In the genomic region with DNA sequence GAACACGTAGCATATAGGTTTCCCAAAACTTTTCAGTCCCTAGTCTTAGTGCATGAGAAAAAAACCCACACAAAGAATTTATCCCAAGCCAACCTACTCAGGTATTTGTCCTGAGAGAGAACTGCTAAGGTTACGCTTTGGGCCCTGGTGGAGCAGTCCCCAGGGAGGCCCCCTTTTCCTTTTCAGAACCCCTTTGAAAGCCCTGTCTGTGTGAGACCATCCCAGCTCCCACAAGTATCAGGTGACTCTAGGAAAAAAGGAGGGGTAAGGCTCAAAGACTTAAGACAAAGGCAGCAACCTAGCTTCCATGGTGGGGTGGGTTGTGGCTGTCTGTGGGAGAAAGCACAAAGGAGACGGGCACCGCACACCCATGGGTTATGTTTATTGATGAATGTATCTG, we compare ENCODE assay signal across 23 mouse cellular contexts. TPM values are rescaled to one million over a fixed set of nuclear protein-coding genes. Genes with fewer than 3 reads are reported as not detected.
DNase-seq lines count a peak whose midpoint lies in the region; ATAC-seq lines count a peak whose summit lies in the region.
"Had no signal": no experiment of that assay in that cellular context is flagged by ENCODE, and none has a peak within 500 bp of the region (broad histone marks: within the 10 kb centered on the region; RNA-seq: fewer than 3 reads in every experiment).

No protein-coding gene starts in this region.

- ATAC-seq in heart, embryonic 11.5 days (replicated peaks; ENCODE audit: insufficient number of reproducible peaks, low FRiP score, low TSS enrichment) = no peak
- no peak for ATAC-seq in heart, embryonic 12.5 days (ENCODE audit: insufficient number of reproducible peaks, low FRiP score)
- no peak for ATAC-seq in kidney, embryonic 16.5 days (ENCODE audit: low FRiP score, low TSS enrichment)
- no peak for ATAC-seq in embryonic facial prominence, embryonic 13.5 days (ENCODE audit: insufficient number of reproducible peaks, insufficient read depth, low FRiP score, low TSS enrichment, low read depth)
- ATAC-seq in stomach, embryonic 16.5 days (ENCODE audit: insufficient read depth, low FRiP score) = no peak
- ATAC-seq in forebrain, embryonic 15.5 days (replicated peaks) = no peak
- ATAC-seq: forebrain, embryonic 14.5 days; intestine, postnatal 0 days; midbrain, embryonic 13.5 days; Patski had no signal

- H3K4me3 ChIP-seq in heart, embryonic 11.5 days (ENCODE audit: low read depth, low read length) = no peak overlapping the region
- H3K4me3 ChIP-seq in heart, embryonic 12.5 days = no peak overlapping the region
- H3K4me3 ChIP-seq in kidney, embryonic 16.5 days (ENCODE audit: low read length) = no peak overlapping the region
- H3K4me3 ChIP-seq in embryonic facial prominence, embryonic 13.5 days = no peak overlapping the region
- H3K4me3 ChIP-seq in stomach, embryonic 16.5 days (replicated peaks; ENCODE audit: low read length) = no peak overlapping the region
- H3K4me3 ChIP-seq in forebrain, embryonic 15.5 days = no peak overlapping the region
- H3K4me3 ChIP-seq: limb, embryonic 13.5 days; liver, embryonic 13.5 days; midbrain, embryonic 13.5 days had no signal

- WGBS in heart, embryonic 11.5 days (ENCODE audit: insufficient replicate concordance) = 69% methylated on average over 4 of the region's 4 CpGs
- WGBS in heart, embryonic 12.5 days = 85% methylated on average over 4 of the region's 4 CpGs
- WGBS in kidney, embryonic 16.5 days = 73% methylated on average over 4 of the region's 4 CpGs
- WGBS in embryonic facial prominence, embryonic 13.5 days = 63% methylated on average over 4 of the region's 4 CpGs
- WGBS in stomach, embryonic 16.5 days = 71% methylated on average over 4 of the region's 4 CpGs
- 63% methylated on average over 4 of the region's 4 CpGs for WGBS in forebrain, embryonic 15.5 days

- DNase-seq in kidney, postnatal 25 days = no peak
- DNase-seq: adrenal gland, postnatal 36 days; B cell, adult 2 months; cerebellum, adult 9-10 months; gastrocnemius, postnatal 14 days; liver, embryonic 13.5 days; lung, adult 2 months; lung, postnatal 14 days; retina, postnatal 1 day; right cerebral cortex, postnatal 25 days had no signal

- H3K4me2 ChIP-seq in heart, embryonic 11.5 days = peak overlapping the region; percentile 19; the same call in 1 of the 2 replicates
- H3K4me2 ChIP-seq in heart, embryonic 12.5 days = no peak overlapping the region
- H3K4me2 ChIP-seq in kidney, embryonic 16.5 days (replicated peaks; ENCODE audit: low read depth, low read length) = no peak overlapping the region
- H3K4me2 ChIP-seq in embryonic facial prominence, embryonic 13.5 days = no peak overlapping the region; the same call in 1 of the 2 replicates
- no peak overlapping the region for H3K4me2 ChIP-seq in stomach, embryonic 16.5 days (ENCODE audit: low read depth, low read length)
- H3K4me2 ChIP-seq in forebrain, embryonic 15.5 days (replicated peaks) = no peak overlapping the region
- H3K4me2 ChIP-seq: liver, embryonic 13.5 days; midbrain, embryonic 13.5 days had no signal

- H3K4me1 ChIP-seq in heart, embryonic 11.5 days (ENCODE audit: control insufficient read depth, insufficient read depth, low read length) = peaks cover 53% of the 10 kb centered on the region
- H3K4me1 ChIP-seq in heart, embryonic 12.5 days (replicated peaks) = peaks cover 62% of the 10 kb centered on the region
- peaks cover 55% of the 10 kb centered on the region for H3K4me1 ChIP-seq in kidney, embryonic 16.5 days (ENCODE audit: insufficient read depth, low read length)
- H3K4me1 ChIP-seq in embryonic facial prominence, embryonic 13.5 days = peaks cover 52% of the 10 kb centered on the region
- H3K4me1 ChIP-seq in stomach, embryonic 16.5 days (ENCODE audit: control insufficient read depth, insufficient read depth, low read length) = peaks cover 45% of the 10 kb centered on the region
- peaks cover 41% of the 10 kb centered on the region for H3K4me1 ChIP-seq in forebrain, embryonic 15.5 days
- H3K4me1 ChIP-seq: liver, embryonic 13.5 days had no signal

- H3K27me3 ChIP-seq in heart, embryonic 11.5 days (ENCODE audit: control insufficient read depth, insufficient read depth, low read length) = no peaks in the 10 kb centered on the region
- H3K27me3 ChIP-seq in heart, embryonic 12.5 days (replicated peaks) = no peaks in the 10 kb centered on the region
- no peaks in the 10 kb centered on the region for H3K27me3 ChIP-seq in kidney, embryonic 16.5 days (ENCODE audit: insufficient read depth, low read length)
- peaks cover 3% of the 10 kb centered on the region; the same call in 1 of the 2 replicates for H3K27me3 ChIP-seq in embryonic facial prominence, embryonic 13.5 days
- no peaks in the 10 kb centered on the region for H3K27me3 ChIP-seq in stomach, embryonic 16.5 days (ENCODE audit: control insufficient read depth, insufficient read depth, low read length)
- peaks cover 4% of the 10 kb centered on the region; the same call in 1 of the 2 replicates for H3K27me3 ChIP-seq in forebrain, embryonic 15.5 days
- H3K27me3 ChIP-seq: CH12.LX; limb, embryonic 13.5 days; Patski had no signal

- no peak overlapping the region for H3K9ac ChIP-seq in heart, embryonic 11.5 days (ENCODE audit: low read depth, low read length)
- H3K9ac ChIP-seq in heart, embryonic 12.5 days = no peak overlapping the region
- H3K9ac ChIP-seq in kidney, embryonic 16.5 days (replicated peaks; ENCODE audit: low read length) = 0 out of 2 replicates have a peak overlapping the region, but pooled peaks have one; percentile 39
- H3K9ac ChIP-seq in embryonic facial prominence, embryonic 13.5 days = no peak overlapping the region
- 0 out of 2 replicates have a peak overlapping the region, but pooled peaks have one; percentile 17 for H3K9ac ChIP-seq in stomach, embryonic 16.5 days (ENCODE audit: low read length)
- H3K9ac ChIP-seq in forebrain, embryonic 15.5 days (replicated peaks) = no peak overlapping the region
- H3K9ac ChIP-seq: liver, embryonic 13.5 days; midbrain, embryonic 13.5 days had no signal

- no peak overlapping the region for H3K27ac ChIP-seq in heart, embryonic 11.5 days (ENCODE audit: low read depth, low read length)
- H3K27ac ChIP-seq in heart, embryonic 12.5 days (ENCODE audit: poor library complexity, severe bottlenecking) = no peak overlapping the region
- H3K27ac ChIP-seq in kidney, embryonic 16.5 days (ENCODE audit: low read length) = no peak overlapping the region
- H3K27ac ChIP-seq in embryonic facial prominence, embryonic 13.5 days = 0 out of 2 replicates have a peak overlapping the region, but pooled peaks have one; percentile 7
- peak overlapping the region; percentile 81; the same call in 1 of the 2 replicates for H3K27ac ChIP-seq in stomach, embryonic 16.5 days (ENCODE audit: low read length)
- H3K27ac ChIP-seq in forebrain, embryonic 15.5 days (replicated peaks) = no peak overlapping the region
- H3K27ac ChIP-seq: limb, embryonic 13.5 days; liver, embryonic 13.5 days; midbrain, embryonic 13.5 days had no signal

- H3K36me3 ChIP-seq in heart, embryonic 11.5 days (ENCODE audit: control insufficient read depth, insufficient read depth, low read length) = peaks cover 2% of the 10 kb centered on the region; the same call in 1 of the 2 replicates
- peaks cover 40% of the 10 kb centered on the region for H3K36me3 ChIP-seq in heart, embryonic 12.5 days
- H3K36me3 ChIP-seq in kidney, embryonic 16.5 days (ENCODE audit: insufficient read depth, low read length) = peaks cover 32% of the 10 kb centered on the region
- peaks cover 45% of the 10 kb centered on the region for H3K36me3 ChIP-seq in embryonic facial prominence, embryonic 13.5 days
- H3K36me3 ChIP-seq in stomach, embryonic 16.5 days (ENCODE audit: control insufficient read depth, insufficient read depth, low read length) = peaks cover 3% of the 10 kb centered on the region; the same call in 1 of the 2 replicates
- H3K36me3 ChIP-seq in forebrain, embryonic 15.5 days = no peaks in the 10 kb centered on the region
- H3K36me3 ChIP-seq: G1E; liver, embryonic 13.5 days had no signal

- H3K9me3 ChIP-seq in heart, embryonic 11.5 days (replicated peaks; ENCODE audit: control insufficient read depth, low read length) = no peaks in the 10 kb centered on the region
- no peaks in the 10 kb centered on the region for H3K9me3 ChIP-seq in heart, embryonic 12.5 days (replicated peaks)
- H3K9me3 ChIP-seq in kidney, embryonic 16.5 days (ENCODE audit: low read length) = no peaks in the 10 kb centered on the region
- H3K9me3 ChIP-seq in embryonic facial prominence, embryonic 13.5 days = no peaks in the 10 kb centered on the region
- H3K9me3 ChIP-seq in stomach, embryonic 16.5 days (replicated peaks; ENCODE audit: control insufficient read depth, low read length) = no peaks in the 10 kb centered on the region
- no peaks in the 10 kb centered on the region for H3K9me3 ChIP-seq in forebrain, embryonic 15.5 days
- H3K9me3 ChIP-seq: limb, embryonic 13.5 days; liver, embryonic 13.5 days; midbrain, embryonic 13.5 days had no signal

RNA-seq across cellular contexts. Expression of gene Jag1, which starts 9.2 kb away (rescaled TPM):
- polyA plus RNA-seq in heart, embryonic 11.5 days (2014; fragmentation: Nextera tagmentation; extraction: Ambion mirVana) = 17.2 and 21.7 TPM in 2 replicates
- 26.2 and 26.6 TPM in 2 replicates for polyA plus RNA-seq in heart, embryonic 12.5 days (2016; fragmentation: Nextera tagmentation; extraction: Ambion mirVana)
- 37.9 and 49.2 TPM in 2 replicates for polyA plus RNA-seq in kidney, embryonic 16.5 days (2015; fragmentation: Nextera tagmentation; extraction: Ambion mirVana)
- polyA plus RNA-seq in embryonic facial prominence, embryonic 13.5 days (2015; fragmentation: Nextera tagmentation; extraction: Ambion mirVana) = 27.8 and 32.5 TPM in 2 replicates
- polyA plus RNA-seq in stomach, embryonic 16.5 days (2015; fragmentation: Nextera tagmentation; extraction: Ambion mirVana) = 10.9 and 12.0 TPM in 2 replicates
- polyA plus RNA-seq in forebrain, embryonic 15.5 days (2015; fragmentation: Nextera tagmentation; extraction: Ambion mirVana) = 10.0 and 11.2 TPM in 2 replicates
- polyA plus RNA-seq: G1E had no signal

Comparison
In these comparisons a context has a peak if more than half of its experiments do, and no peak if none do; other contexts are left out.
1. H3K27ac ChIP-seq: peak in embryonic facial prominence, embryonic 13.5 days (single experiment) and stomach, embryonic 16.5 days (single experiment); none in heart, embryonic 11.5 days (single experiment), heart, embryonic 12.5 days (single experiment), kidney, embryonic 16.5 days (single experiment) and forebrain, embryonic 15.5 days (single experiment).
2. H3K9ac ChIP-seq: peak in kidney, embryonic 16.5 days (single experiment) and stomach, embryonic 16.5 days (single experiment); none in heart, embryonic 11.5 days (single experiment), heart, embryonic 12.5 days (single experiment), embryonic facial prominence, embryonic 13.5 days (single experiment) and forebrain, embryonic 15.5 days (single experiment).